Mouse (Mus musculus) induced T-regulatory cell, adult 2 months (primary cell): ENCODE data around the gene Runx3.

ENCODE experiments used
- DNase-seq: peaks from one replicate; pipeline ENCODE4 v3.0.0-alpha.2; 2012; ENCODE audit warnings: low read depth

Runx3 gene

GRCm38 (mm10) chr4:135150031-135150801, 29.8 kb downstream of the Runx3 start:
- DNase-seq = peak; percentile 86

- DNase-seq = peak; percentile 39
Observed at GRCm38 (mm10) chr4:135151111-135151987, 30.9 kb downstream of the Runx3 start.

- DNase-seq = peak; percentile 82
Observed at GRCm38 (mm10) chr4:135151988-135152594, 31.6 kb downstream of the Runx3 start.

GRCm38 (mm10) chr4:135152834-135153259, 32.4 kb downstream of the Runx3 start:
- peak; percentile 76 for DNase-seq

- DNase-seq = peak; percentile 78
Observed at GRCm38 (mm10) chr4:135153260-135154088, 33.0 kb downstream of the Runx3 start.

GRCm38 (mm10) chr4:135154089-135154949, 33.9 kb downstream of the Runx3 start:
- DNase-seq = peak; percentile 77

- peak; percentile 64 for DNase-seq
Observed at GRCm38 (mm10) chr4:135155106-135155800, 34.8 kb downstream of the Runx3 start.

- no peak for DNase-seq
Observed at GRCm38 (mm10) chr4:135155805-135156469, 35.5 kb downstream of the Runx3 start.

- DNase-seq = no peak
Observed at GRCm38 (mm10) chr4:135156531-135156930, 36.1 kb downstream of the Runx3 start.

- DNase-seq = peak; percentile 88
Observed at GRCm38 (mm10) chr4:135157329-135157728, 36.9 kb downstream of the Runx3 start.

- peak; percentile 85 for DNase-seq
Observed at GRCm38 (mm10) chr4:135158724-135159409, 38.4 kb downstream of the Runx3 start.

GRCm38 (mm10) chr4:135159663-135160062, 39.2 kb downstream of the Runx3 start:
- no peak for DNase-seq

- DNase-seq = peak; percentile 41
Observed at GRCm38 (mm10) chr4:135160168-135160567, 39.7 kb downstream of the Runx3 start.

GRCm38 (mm10) chr4:135161441-135161840, 41.0 kb downstream of the Runx3 start:
- DNase-seq = peak; percentile 43

- DNase-seq = no peak
Observed at GRCm38 (mm10) chr4:135165761-135166160, 45.3 kb downstream of the Runx3 start.

GRCm38 (mm10) chr4:135166413-135167225, 46.2 kb downstream of the Runx3 start:
- no peak for DNase-seq

- peak; percentile 32 for DNase-seq
Observed at GRCm38 (mm10) chr4:135167816-135168527, 47.5 kb downstream of the Runx3 start.
